Mouse (Mus musculus) hindbrain, embryonic 15.5 days (tissue): ENCODE results near the gene Tmprss2. TPM values are rescaled to one million over a fixed set of nuclear protein-coding genes. Genes with fewer than 3 reads are reported as not detected.

Experiments used
- ATAC-seq: fragments of 200-750 bp; cut with Nextera tagmentation; 2 replicates; pipeline ENCODE4 v1.8.0; 2017; ENCODE audit warnings: low read depth, moderate number of reproducible peaks, moderate TSS enrichment; ENCODE audit not compliant: low FRiP score
- H3K27ac ChIP-seq: fragments of 300-500 bp; sonication (generic); replicated peaks from 2 replicates; pipeline ENCODE4 v1.5.1; 2015; ENCODE audit warnings: mild to moderate bottlenecking, inconsistent platforms
- H3K27me3 ChIP-seq: fragments of 300-500 bp; sonication (generic); 2 replicates; pipeline ENCODE4 v1.6.1; 2015; ENCODE audit warnings: control low read depth, inconsistent platforms
- H3K36me3 ChIP-seq: fragments of 300-500 bp; sonication (generic); 2 replicates; pipeline ENCODE4 v1.6.1; 2015; ENCODE audit warnings: control low read depth, inconsistent platforms
- H3K4me1 ChIP-seq: fragments of 300-500 bp; sonication (generic); replicated peaks from 2 replicates; pipeline ENCODE4 v1.6.1; 2015; ENCODE audit warnings: control low read depth, inconsistent platforms
- H3K4me2 ChIP-seq: fragments of 300-500 bp; sonication (generic); 2 replicates; pipeline ENCODE4 v1.6.1; 2015; ENCODE audit warnings: moderate library complexity, mild to moderate bottlenecking, inconsistent platforms
- H3K4me3 ChIP-seq: fragments of 300-500 bp; sonication (generic); 2 replicates; pipeline ENCODE4 v1.5.1; 2015; ENCODE audit warnings: mild to moderate bottlenecking, inconsistent platforms
- H3K9ac ChIP-seq: fragments of 300-500 bp; sonication (generic); 2 replicates; pipeline ENCODE4 v1.6.1; 2015; ENCODE audit warnings: inconsistent platforms
- H3K9me3 ChIP-seq: fragments of 300-500 bp; sonication (generic); 2 replicates; pipeline ENCODE4 v1.6.1; 2016; ENCODE audit warnings: control low read depth, inconsistent platforms
- WGBS: fragments of 180-500 bp; shearing (Covaris S2); methylation state at CpG from one replicate; pipeline ENCODE4 v1.1.7; 2015; 5-methylcytosine and 5-hydroxymethylcytosine counted together
- polyA plus RNA-seq: library from polyadenylated mRNA; unstranded; fragments of >200 nt; fragmentation: Nextera tagmentation; extraction: Ambion mirVana; gene quantifications from 2 replicates; pipeline ENCODE4 v1.2.1, GENCODE M21; 2015

Tmprss2 gene
- polyA plus RNA-seq, 1 experiment from 2014 or later: 0.13 TPM

GRCm38 (mm10) chr16:97516341-97516740 is 94.7 kb downstream of the Tmprss2 start:
- no peak for ATAC-seq
- Histone ChIP-seq H3K27me3 (no peaks in the 10 kb centered on the region), H3K9ac (no peak overlapping the region), H3K27ac (no peak overlapping the region), H3K9me3 (no peaks in the 10 kb centered on the region), H3K4me1 (no peaks in the 10 kb centered on the region), H3K36me3 (no peaks in the 10 kb centered on the region), H3K4me3 (no peak overlapping the region), H3K4me2 (no peak overlapping the region)
- 70% methylated on average over 3 of the region's 3 CpGs for WGBS

Other genes with a start within 250 kb of the Tmprss2 start
- 0.17 and 0.46 TPM in 2 replicates for gene Mx1, start 148.3 kb downstream of the Tmprss2 start, polyA plus RNA-seq
- not detected in 2 replicates for gene Fam3b, start 96.4 kb downstream of the Tmprss2 start, polyA plus RNA-seq
- gene Ripk4, start 152.6 kb upstream of the Tmprss2 start, polyA plus RNA-seq: 0.39 and 0.57 TPM in 2 replicates
- gene Prdm15, start 240.7 kb upstream of the Tmprss2 start, polyA plus RNA-seq: 10.4 TPM in 2 replicates